Mouse (Mus musculus) liver, adult (tissue): Measurements from ENCODE around the gene Lmbr1l.

ENCODE experiments used
- GATA4 ChIP-seq: IDR thresholded peaks from 2 replicates; pipeline ENCODE4 v1.6.1; 2014; ENCODE audit warnings: mild to moderate bottlenecking, low read length; ENCODE audit not compliant: insufficient replicate concordance

The Lmbr1l gene

GRCm38 (mm10) chr15:98947884-98948283 is 29.9 kb upstream of the Lmbr1l start:
- no peak for TF ChIP-seq GATA4

DNA sequence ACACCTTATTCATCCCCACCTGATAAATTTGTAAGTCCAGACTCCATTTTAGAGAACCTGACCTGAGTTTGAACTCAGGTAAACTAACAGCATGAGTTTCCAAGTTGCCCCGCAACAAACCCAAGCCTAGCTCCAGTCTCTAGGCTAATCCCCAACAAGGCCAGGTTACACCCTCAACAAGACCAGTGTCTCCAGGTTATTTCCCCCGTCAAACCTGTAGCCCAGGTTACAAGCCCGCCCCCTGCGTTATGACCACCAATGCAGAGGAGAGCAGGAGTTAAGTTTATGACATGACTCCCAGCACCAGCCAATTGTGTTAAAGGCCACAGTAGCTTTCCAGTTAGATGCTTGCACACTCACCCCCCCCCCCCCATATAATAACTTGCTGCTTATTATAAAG is 25.1 kb upstream of the Lmbr1l start:
- no peak for TF ChIP-seq GATA4

GRCm38 (mm10) chr15:98942081-98942480 is 24.1 kb upstream of the Lmbr1l start:
- no peak for TF ChIP-seq GATA4

DNA sequence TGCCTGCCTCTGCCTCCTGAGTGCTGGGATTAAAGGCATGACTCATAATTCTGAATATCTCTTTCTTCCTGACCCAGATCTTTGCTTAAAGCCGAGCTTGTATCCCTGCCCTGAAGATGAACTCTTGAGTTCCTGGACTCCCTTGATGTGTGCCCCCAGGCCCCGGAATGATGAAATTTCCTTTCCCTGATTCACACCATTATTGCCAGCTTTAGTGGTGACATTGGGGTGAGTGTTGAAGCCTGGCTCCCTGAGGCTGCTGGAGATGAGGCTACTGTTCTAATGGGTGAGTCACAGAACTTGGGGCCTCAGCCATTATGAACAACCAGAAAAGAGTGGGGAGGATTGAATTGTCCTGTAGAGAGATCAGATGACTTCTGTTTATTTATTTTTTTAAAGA is 23.5 kb upstream of the Lmbr1l start:
- no peak for TF ChIP-seq GATA4

DNA sequence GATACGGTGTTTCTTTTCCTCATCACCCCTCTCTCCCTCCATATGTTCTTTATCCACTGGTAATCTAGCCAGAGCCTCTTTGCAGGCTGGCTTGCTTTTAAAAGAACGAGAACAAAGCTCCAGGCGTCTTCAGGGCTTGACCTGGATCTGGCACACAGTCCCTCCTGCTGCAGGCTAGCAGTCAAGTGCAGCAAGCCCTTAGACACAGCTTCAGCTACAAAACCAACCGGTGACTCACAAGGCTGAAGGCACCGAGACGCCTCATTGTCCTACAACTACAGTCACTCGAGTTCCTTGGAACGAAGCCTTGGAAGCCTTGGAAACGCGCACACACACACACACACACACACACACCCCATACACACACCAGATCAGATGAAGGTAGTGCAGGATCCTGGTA is 22.8 kb upstream of the Lmbr1l start:
- no peak for TF ChIP-seq GATA4

- TF ChIP-seq GATA4: no peak
Observed at GRCm38 (mm10) chr15:98934217-98934839, 16.3 kb upstream of the Lmbr1l start, which contains the start of gene Tuba1b. Gene Tuba1b, minus strand, starts transcription at chr15:98934565.

DNA sequence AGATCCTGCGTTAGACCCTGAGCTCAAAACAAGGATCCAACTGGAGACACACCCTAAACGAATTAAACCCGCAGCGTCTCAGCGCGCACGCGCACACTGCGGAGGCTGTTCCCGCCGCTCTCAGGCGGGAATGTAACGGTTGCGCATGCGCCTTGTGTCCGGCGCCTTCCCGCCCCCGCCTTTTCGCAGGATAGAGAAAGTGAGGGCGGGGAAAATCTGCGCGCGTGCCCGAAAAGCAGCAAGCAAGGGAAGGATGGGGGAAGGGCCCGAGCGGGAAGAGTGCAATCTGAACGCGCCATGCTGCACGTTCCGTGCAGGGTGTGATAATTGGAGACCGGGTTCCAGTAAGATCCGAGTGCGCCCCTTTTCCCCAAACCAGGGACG is 15.8 kb upstream of the Lmbr1l start:
- TF ChIP-seq GATA4: no peak

- no peak for TF ChIP-seq GATA4
Observed at GRCm38 (mm10) chr15:98930998-98931397, 13.0 kb upstream of the Lmbr1l start.

GRCm38 (mm10) chr15:98930017-98930734 is 12.1 kb upstream of the Lmbr1l start:
- no peak for TF ChIP-seq GATA4

DNA sequence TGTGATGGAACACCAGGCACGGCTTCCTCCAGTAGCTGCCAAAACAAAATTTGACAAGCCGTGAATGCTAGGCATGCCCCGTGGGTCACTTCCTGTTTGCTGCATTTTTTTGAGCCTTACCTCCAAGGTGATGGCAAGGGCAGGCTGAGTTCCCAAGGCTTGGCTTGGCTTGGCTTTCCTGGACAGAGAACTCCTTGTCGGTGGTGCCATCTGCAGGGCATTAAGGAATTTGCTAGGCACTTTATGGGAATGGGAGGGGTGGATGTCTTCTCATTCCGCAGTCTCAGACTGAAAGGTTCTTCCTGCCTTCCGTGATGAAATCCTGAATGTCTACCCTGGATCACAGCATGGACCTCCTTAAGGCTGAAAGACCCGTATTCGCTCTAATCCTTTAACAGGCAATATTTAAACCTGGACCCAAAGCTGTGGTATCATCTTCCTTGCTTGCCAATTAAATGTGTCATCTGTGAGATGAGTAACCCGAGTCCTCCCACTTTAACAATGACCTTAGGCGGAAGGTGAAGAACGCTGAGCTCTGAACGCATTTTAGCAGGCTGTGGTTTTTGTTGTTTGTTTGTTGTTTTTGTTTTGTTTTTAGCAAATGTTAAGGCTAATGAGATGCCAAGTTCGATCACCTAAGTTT is 10.7 kb upstream of the Lmbr1l start:
- no peak for TF ChIP-seq GATA4

GRCm38 (mm10) chr15:98927566-98927965 is 9.5 kb upstream of the Lmbr1l start:
- no peak for TF ChIP-seq GATA4

- peak; percentile 18; the same call in 1 of the 2 replicates for TF ChIP-seq GATA4
Observed at GRCm38 (mm10) chr15:98924682-98925081, 6.7 kb upstream of the Lmbr1l start.

DNA sequence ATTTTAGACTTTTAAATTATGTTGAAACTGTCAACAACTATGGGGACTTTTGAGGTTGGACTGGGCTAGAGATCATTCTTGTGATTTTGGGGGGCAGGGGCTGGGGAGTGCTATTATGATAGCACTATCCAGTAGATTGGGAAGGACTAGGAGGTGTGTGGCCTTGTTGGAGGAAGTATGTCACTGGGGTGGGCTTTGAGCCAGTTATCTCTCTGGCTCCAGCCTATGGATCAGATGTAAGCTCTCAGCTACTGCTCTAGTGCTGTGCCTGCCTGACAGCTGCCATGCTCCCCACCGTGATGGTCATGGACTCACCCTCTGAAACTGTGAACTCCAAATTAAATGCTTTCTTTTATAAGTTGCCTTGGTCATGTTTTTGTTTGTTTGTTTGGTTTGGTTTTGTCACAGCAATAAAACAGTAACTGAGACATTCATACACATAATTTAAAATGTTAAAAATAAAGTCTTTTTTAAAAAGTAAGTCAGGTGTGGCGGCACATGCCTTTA is 5.1 kb upstream of the Lmbr1l start:
- TF ChIP-seq GATA4: no peak; the same call in 1 of the 2 replicates

DNA sequence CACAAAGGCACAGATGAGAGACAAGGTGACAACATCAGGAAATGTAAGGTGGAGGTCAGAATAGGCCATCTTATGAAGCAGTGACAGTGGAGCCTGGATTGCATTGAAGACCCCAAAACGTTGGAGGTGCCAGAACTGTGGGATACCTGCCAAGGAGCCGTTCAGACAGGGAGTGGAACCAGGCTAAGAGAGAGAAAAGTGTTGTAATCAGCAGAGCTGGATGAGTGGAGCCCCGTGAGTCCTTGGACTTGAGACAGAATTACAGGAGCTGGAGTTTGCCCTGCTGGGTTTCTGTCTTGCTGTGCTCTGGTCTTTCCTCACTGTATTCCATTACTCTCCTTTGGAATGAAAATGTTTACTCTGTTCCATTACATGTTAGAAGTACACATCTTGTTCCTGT is 4.5 kb upstream of the Lmbr1l start:
- TF ChIP-seq GATA4: no peak

DNA sequence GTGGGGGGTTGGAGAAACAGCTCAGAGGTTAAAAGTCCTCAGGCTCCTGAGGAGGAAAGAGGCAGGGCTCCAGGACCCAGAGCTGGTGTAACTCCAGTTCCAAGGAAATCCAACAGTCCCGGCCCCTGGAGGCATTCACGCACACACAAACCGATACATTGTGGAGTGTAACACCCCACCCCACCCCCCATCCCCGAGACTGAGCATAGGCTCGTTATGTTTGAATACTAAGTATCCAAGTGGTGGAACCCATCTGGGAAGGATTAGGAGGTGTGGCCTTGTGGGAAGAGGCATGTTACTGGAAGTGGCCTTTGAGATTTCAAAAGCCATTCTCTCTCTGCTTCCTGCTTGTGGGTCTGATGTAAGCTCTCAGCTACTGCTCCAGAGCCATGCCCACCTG is 3.5 kb upstream of the Lmbr1l start:
- no peak for TF ChIP-seq GATA4

DNA sequence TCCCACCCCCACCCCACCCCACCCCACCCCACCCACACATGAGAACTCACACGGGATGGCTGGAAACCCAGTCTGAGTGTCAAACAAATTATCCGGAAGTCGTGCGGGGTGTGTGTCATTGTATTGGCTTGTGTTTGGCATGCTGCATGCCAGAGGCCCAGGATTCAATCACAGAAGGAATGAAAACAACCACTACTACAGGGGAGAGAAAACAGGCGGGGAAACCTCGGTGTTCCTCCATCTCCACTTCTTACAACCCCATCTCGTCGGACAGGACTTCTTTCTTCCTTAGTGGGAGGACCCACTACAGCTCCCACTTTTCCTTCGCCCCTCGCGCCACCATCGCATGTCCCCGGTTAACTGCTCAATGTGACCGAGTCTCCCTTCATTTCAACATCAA is 940 bp downstream of the Lmbr1l start:
- no peak for TF ChIP-seq GATA4
